Mouse (Mus musculus) ES-Bruce4 (cell line): ENCODE results near the gene Grb7.

Experiments used
- CTCF ChIP-seq: IDR thresholded peaks from one replicate; pipeline ENCODE4 v1.8.1; 2011; ENCODE audit warnings: low read depth, low read length
- EP300 ChIP-seq: IDR thresholded peaks from 2 replicates; pipeline ENCODE4 v1.6.1; 2011; ENCODE audit warnings: low read depth, low read length; ENCODE audit not compliant: insufficient read depth
- POLR2A ChIP-seq: IDR thresholded peaks from one replicate; pipeline ENCODE4 v1.8.1; 2011; ENCODE audit warnings: low read length; ENCODE audit not compliant: insufficient read depth

DNA sequence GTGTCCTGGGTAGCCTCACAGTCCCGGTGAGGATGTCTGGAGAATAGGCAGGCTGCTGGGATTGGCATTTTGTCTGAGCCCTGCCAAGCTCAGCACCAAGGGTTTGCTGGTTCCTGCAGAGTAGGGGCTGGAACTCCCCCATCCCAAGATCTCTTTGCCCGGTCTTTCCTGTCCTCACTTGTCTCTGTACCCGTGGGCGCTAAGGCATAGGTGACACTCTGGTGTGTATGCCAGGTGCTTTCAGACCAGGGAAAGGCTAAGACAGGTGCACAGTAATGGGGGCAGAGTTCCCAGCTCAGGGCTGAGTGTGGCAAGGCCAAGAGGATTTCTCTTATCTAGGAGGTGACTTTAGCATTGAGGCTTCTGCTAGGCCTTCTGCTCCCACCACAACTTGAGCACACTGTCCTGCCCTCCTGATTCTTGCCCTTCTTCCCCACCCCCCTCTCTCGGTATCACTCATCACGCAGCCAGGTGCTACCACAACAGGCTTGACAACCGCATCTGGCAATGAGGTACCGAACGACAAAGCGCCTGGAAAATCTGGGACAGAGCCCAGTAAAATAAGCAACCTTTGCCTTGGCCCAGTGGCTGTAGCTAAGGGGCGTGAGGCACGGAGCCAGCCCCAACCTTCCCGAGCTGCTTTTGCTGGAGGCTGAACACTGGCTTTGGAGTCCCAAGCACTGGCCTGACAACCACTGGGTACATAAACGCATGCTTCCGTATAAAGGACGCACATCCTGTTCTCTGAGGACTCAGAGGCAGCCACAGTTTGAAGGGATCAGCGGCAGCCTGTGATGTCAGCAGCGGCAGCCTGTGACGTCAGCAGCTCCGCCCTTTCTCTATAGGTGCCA lies 4.0 kb downstream of the Grb7 start:
- no peak for TF ChIP-seq POLR2A
- no peak for TF ChIP-seq EP300
- TF ChIP-seq CTCF = no peak
